Mouse (Mus musculus) heart, postnatal 10 days (tissue): ENCODE data around the gene Hist1h2ad. TPM values are rescaled to one million over a fixed set of nuclear protein-coding genes. Genes with fewer than 3 reads are reported as not detected.

Source experiments
- DNase-seq, 2 experiments: peaks; one replicate each; pipeline ENCODE4 v3.0.0; 2021
- intact Hi-C: fragments of 180-260 bp; cut with DNase I; formaldehyde crosslinking; loops from one replicate; pipeline ENCODE4 v1.15.1; 2025
- total RNA-seq, 2 experiments: library from RNA; stranded (reverse); gene quantifications; 2 replicates each; pipeline ENCODE4 v1.2.3; 2021

The Hist1h2ad gene
- total RNA-seq: 10 to 100 TPM; 32.3 to 37.7 TPM

GRCm38 (mm10) chr13:23573898-23574524 lies at the start of gene Hist1h2ad, which contains the start of gene Hist1h2bf:
TSS of gene Hist1h2ad (plus strand) at chr13:23574381.
TSS of gene Hist1h2bf (minus strand) at chr13:23574196.
- intact Hi-C loops: loop anchor here (1.0 kb wide), 1 partner anchor 47 kb away; the partner anchor contains the start of gene Hist1h2be
- peak; percentile 91 to 92 for DNase-seq

DNA sequence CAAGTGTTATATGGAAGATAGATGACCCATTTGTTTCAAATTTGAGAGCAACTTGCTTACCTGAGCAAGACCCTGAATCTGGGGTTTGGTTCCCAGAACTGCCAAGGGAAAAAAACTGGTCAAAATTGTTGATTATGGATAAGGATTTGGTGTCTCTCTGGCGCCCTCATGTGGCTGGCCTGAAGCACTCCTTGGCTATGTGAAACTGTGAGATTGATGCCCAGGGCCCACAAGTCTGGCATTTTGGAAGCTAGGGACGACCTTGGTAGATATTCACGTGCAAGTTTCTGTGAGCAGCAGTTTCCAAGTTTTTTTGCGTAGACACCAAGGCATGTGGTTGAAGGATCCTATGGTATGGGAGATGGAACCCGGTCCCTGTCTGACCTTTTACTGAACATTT lies 49.5 kb upstream of the Hist1h2ad start:
- DNase-seq: peak; percentile 74 to 86
- intact Hi-C loops: loop anchor here (1.0 kb wide), 2 partner anchors 92 to 100 kb away; no protein-coding TSS in a partner anchor

DNA sequence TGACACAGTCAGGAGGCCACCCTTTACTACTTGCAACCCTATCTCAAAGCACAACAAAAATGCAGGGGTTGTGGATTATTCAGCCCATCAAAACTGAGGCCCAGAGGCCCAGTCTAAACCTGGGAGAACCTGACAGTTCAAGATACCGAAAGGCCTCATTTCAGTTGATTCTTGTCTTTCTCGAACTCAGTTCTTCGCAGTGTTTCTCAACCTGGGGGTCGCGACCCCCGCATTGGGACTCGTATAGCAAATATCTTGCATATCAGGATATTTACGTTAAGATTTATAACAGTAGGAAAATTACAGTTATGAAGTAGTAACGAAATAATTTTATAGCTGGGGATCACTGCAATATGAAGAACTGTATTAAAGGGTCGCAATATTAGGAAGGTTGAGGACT lies 48.3 kb upstream of the Hist1h2ad start:
- intact Hi-C loops: no loop called here
- no peak for DNase-seq

DNA sequence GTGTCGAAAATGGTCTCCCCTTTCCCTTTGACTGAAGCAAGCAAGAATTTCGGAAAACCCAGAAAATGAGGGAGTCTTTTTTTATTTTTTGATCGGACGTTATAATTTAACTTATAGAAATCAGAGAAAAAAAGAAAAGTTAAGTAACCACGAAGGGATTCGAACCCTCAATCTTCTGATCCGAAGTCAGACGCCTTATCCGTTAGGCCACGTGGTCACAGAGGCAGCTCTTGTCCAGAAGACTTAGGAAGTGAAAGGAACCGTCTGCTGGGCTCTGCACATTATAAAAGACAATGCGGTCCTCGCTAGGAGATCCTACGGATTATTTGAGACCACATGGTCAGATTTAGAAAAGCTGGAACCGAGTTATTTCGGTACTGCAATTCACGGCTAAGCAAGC lies 47.9 kb upstream of the Hist1h2ad start:
- intact Hi-C loops: no loop called here

DNA sequence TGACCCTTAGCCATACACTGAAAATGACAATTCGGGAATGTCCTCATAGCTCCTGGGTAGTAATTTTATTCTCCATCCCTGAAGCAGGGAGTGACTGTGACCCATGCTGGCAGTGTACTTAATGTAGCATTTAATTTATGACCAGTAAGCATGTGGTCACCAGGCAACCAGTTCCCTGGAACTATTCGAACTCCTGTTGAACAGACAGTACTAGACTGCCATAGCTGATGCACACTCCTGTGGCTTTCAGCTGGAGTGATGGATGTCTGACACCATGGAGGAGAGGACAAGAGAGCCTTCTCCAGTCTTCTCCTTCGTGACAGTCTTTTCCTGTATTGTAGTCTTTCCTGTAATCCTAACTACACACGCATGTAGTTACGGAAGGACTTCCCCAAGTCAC lies 45.2 kb upstream of the Hist1h2ad start:
- peak in 1 of 2 experiments; percentile 24 for DNase-seq
- intact Hi-C loops: no loop called here

More for the DNA sequence above, 47.9 kb upstream of the Hist1h2ad start:
- DNase-seq: peak; percentile 94 to 96

- DNase-seq: peak in 1 of 2 experiments; percentile 20
Measured at GRCm38 (mm10) chr13:23529480-23530165, 44.6 kb upstream of the Hist1h2ad start.

DNA sequence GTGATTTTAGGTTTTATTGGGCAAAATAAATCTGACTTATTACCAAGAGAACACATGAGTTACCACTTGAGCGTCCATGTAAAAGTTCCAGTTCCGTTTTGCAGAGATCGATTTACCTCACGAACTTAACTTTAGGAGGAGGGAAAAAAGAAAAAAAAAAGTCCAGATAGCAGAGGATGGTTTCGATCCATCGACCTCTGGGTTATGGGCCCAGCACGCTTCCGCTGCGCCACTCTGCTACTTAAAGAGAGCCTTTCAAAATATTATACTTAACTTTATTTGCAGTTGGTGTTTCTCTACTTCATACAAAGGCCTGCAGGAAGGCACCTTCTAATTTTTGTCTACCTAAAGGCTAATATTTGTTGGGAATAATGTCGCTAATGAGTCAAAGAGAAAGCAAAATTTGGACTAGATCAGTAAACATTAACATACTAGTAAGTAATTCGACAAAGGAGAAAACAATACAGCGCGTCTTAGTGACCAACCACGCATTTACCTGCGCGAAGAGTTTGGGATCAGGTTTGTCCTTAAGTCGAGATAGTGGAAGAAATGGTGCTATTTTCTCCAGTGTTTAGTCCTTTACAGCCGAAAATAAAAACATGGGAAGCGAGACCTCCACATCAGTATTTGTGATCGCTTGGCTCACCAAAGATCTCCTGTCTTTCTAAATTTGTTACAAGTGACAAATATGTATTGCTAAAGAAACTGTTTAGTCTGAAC lies 43.8 kb upstream of the Hist1h2ad start:
- peak; percentile 77 to 83 for DNase-seq
- intact Hi-C loops: loop anchor here (5.0 to 10.0 kb wide), 3 partner anchors 52 to 1488 kb away; partner anchors contain the start of genes Hist1h2ag, Hist1h2bb, Hist1h2bj and Hist1h3c

More at GRCm38 (mm10) chr13:23529480-23530165, 44.6 kb upstream of the Hist1h2ad start:
- intact Hi-C loops: loop anchor here (5.0 to 10.0 kb wide), 3 partner anchors 53 to 1487 kb away; partner anchors contain the start of genes Hist1h2ag, Hist1h2bb, Hist1h2bj and Hist1h3c

GRCm38 (mm10) chr13:23530901-23531875 lies 43.0 kb upstream of the Hist1h2ad start, which contains the start of gene Hist1h4h:
TSS of gene Hist1h4h (plus strand) at chr13:23531050.
- intact Hi-C loops: loop anchor here (5.0 to 10.0 kb wide), 3 partner anchors 51 to 1489 kb away; partner anchors contain the start of genes Hist1h2ag, Hist1h2bb, Hist1h2bj and Hist1h3c
- peak; percentile 99 for DNase-seq

GRCm38 (mm10) chr13:23532262-23533075 lies 41.7 kb upstream of the Hist1h2ad start:
- intact Hi-C loops: loop anchor here (5.0 to 10.0 kb wide), 3 partner anchors 50 to 1490 kb away; partner anchors contain the start of genes Hist1h2ag, Hist1h2bb, Hist1h2bj and Hist1h3c

DNA sequence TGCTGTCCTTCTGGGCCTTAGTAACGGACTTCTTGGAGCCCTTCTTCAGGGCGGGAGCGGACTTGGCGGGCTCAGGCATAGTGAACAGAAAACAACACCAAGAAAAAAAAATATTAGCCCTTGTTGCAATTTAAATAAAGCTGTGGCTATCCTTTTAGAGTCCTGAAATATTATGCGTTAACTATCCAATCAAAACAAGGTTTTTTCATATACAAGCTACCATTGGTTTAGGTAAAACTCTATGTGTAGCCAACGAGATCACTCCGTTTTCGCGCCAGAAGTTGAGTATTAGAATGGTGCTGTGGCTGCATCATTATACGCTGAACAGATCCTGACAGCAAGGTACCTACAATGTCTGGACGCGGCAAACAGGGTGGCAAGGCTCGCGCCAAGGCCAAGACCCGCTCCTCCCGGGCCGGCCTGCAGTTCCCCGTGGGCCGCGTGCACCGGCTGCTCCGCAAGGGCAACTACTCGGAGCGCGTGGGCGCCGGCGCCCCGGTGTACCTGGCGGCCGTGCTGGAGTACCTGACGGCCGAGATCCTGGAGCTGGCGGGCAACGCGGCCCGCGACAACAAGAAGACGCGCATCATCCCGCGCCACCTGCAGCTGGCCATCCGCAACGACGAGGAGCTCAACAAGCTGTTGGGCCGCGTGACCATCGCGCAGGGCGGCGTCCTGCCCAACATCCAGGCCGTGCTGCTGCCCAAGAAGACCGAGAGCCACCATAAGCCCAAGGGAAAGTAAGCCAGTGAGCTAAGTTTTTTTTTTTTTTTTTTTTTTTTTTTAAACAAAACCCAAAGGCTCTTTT lies 40.4 kb upstream of the Hist1h2ad start, which contains the start of gene Hist1h2af:
Hist1h2af (plus strand) TSS at position 347 of the 808 bp plus-strand sequence.
- intact Hi-C loops: loop anchor here (5.0 to 10.0 kb wide), 3 partner anchors 49 to 1491 kb away; partner anchors contain the start of genes Hist1h2ag, Hist1h2bb, Hist1h2bj and Hist1h3c

More at GRCm38 (mm10) chr13:23532262-23533075, 41.7 kb upstream of the Hist1h2ad start:
- DNase-seq: no peak

GRCm38 (mm10) chr13:23534368-23535131 lies 39.6 kb upstream of the Hist1h2ad start:
- intact Hi-C loops: loop anchor here (5.0 to 10.0 kb wide), 3 partner anchors 48 to 1492 kb away; partner anchors contain the start of genes Hist1h2ag, Hist1h2bb, Hist1h2bj and Hist1h3c
- no peak for DNase-seq

More for the DNA sequence above, 40.4 kb upstream of the Hist1h2ad start, which contains the start of gene Hist1h2af:
- DNase-seq: peak; percentile 77 to 79

- peak; percentile 92 to 93 for DNase-seq
- intact Hi-C loops: loop anchor here (10.0 kb wide), 1 partner anchor 209 kb away; the partner anchor contains the start of genes Hist1h2bb and Hist1h3c
Measured at GRCm38 (mm10) chr13:23535137-23536075, 38.8 kb upstream of the Hist1h2ad start, which contains the start of gene Hist1h3g. TSS of gene Hist1h3g (plus strand) at chr13:23535422.

DNA sequence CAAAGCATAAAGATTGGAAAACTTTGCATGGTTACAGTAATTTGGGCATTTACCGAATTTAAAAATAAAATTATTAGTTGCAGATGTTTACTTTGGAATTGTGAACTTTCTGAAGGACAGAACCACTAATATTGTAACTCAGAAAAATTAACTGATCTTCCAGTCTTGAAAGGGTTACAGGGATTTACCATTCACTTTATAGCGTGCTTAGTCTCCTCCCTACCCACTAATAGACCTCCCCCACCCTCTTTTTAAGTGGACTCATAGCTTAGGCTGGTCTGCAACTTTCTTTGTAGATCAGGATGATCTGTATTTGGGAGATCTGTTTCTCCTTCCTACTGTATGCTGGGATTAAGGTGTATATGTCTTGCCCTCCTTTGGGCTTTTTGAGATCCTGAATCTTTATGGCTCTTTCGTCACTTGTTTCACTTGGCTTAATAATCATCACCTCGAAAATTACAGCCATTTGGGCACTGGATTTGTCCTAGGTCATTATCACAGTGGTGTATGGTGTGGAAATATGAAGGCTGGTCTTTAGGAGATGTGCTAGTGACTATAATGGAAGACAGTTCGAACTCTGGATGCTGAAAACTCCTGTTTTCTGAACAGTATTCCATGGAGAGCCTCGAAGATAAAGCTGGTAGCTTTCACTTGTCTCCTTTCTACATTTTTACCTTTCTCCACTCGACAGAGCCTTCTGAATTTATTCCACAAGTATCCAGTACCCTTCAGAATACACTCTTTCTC lies 37.9 kb upstream of the Hist1h2ad start:
- intact Hi-C loops: loop anchor here (10.0 kb wide), 1 partner anchor 209 kb away; the partner anchor contains the start of genes Hist1h2bb and Hist1h3c

More for the DNA sequence above, 37.9 kb upstream of the Hist1h2ad start:
- DNase-seq: no peak
